14 mouse cellular contexts compared by ENCODE assay signal in genomic region chr4:151962817-151963216, GRCm38 (mm10). TPM values are rescaled to one million over a fixed set of nuclear protein-coding genes. Genes with fewer than 3 reads are reported as not detected.
DNase-seq lines count a peak whose midpoint lies in the region; ATAC-seq and TF ChIP-seq lines count a peak whose summit lies in the region.
"Had no signal": no experiment of that assay in that cellular context is flagged by ENCODE, and none has a peak within 500 bp of the region (broad histone marks: within the 10 kb centered on the region; RNA-seq: fewer than 3 reads in every experiment).

No protein-coding gene starts in this region.

- WGBS in lung, adult 2 months, result 60% methylated on average over 3 of the region's 3 CpGs
- 19% methylated on average over 3 of the region's 3 CpGs for WGBS in liver, embryonic 14.5 days (ENCODE audit: insufficient replicate concordance)
- 29% methylated on average over 3 of the region's 3 CpGs for WGBS in spleen, adult 2 months

- H3K4me2 ChIP-seq in liver, embryonic 14.5 days (ENCODE audit: low read depth), result peak overlapping the region; percentile 43
- H3K4me2 ChIP-seq: neural tube, embryonic 12.5 days had no signal

- TF ChIP-seq EP300 in liver, embryonic 14.5 days (IDR thresholded peaks at IDR 0.05; ENCODE audit: low read depth), result peak; percentile 44

- peak overlapping the region; percentile 44 for H3K9ac ChIP-seq in liver, embryonic 14.5 days (replicated peaks)
- H3K9ac ChIP-seq: neural tube, embryonic 12.5 days had no signal

- no peak overlapping the region for H3K4me3 ChIP-seq in lung, adult 2 months (replicated peaks; ENCODE audit: extremely low read depth, low read depth, low read length)
- H3K4me3 ChIP-seq in bone marrow macrophage, adult 2 months (ENCODE audit: insufficient read depth, low read length), result no peak overlapping the region
- no peak overlapping the region for H3K4me3 ChIP-seq in liver, embryonic 14.5 days (ENCODE audit: insufficient read depth in 1 of 2, low read depth in 2 of 2, low read length in 2 of 2)
- H3K4me3 ChIP-seq in spleen, adult 2 months (ENCODE audit: extremely low read depth, insufficient read depth, insufficient read length), result no peak overlapping the region
- H3K4me3 ChIP-seq: heart, adult 2 months; limb, embryonic 10.5 days; neural tube, embryonic 12.5 days had no signal

- no peaks in the 10 kb centered on the region for H3K9me3 ChIP-seq in liver, embryonic 14.5 days (ENCODE audit: control insufficient read depth, low read length)
- H3K9me3 ChIP-seq: limb, embryonic 10.5 days; neural tube, embryonic 12.5 days had no signal

- peak; percentile 65 for DNase-seq in lung, postnatal 36 days
- DNase-seq in lung, adult 2 months, result no peak
- peak in 2 of 3 experiments; percentile 54 to 61 for DNase-seq in liver, embryonic 14.5 days (ENCODE audit: low read depth in 3 of 3, low spot score in 3 of 3)
- peak in 1 of 2 experiments; percentile 56 for DNase-seq in spleen, adult 2 months (ENCODE audit: low read depth in 1 of 2, low spot score in 2 of 2)
- DNase-seq in kidney, adult 11 months, result no peak
- DNase-seq in ovary, postnatal 14 days (ENCODE audit: low spot score), result no peak
- DNase-seq: cerebellum, adult 2 months; heart, adult 2 months; heart, postnatal 36 days; midbrain, embryonic 14.5 days had no signal

- H3K4me1 ChIP-seq in lung, adult 2 months (ENCODE audit: control insufficient read depth, insufficient read depth, low read length), result no peaks in the 10 kb centered on the region
- H3K4me1 ChIP-seq in bone marrow macrophage, adult 2 months (ENCODE audit: control insufficient read depth, insufficient read depth, low read length), result peaks cover 20% of the 10 kb centered on the region
- peaks cover 52 to 56% of the 10 kb centered on the region in 2 experiments for H3K4me1 ChIP-seq in liver, embryonic 14.5 days (replicated peaks; ENCODE audit: control insufficient read depth in 2 of 2, insufficient read depth in 2 of 2, low read length in 1 of 2)
- H3K4me1 ChIP-seq in spleen, adult 2 months (ENCODE audit: control insufficient read depth, insufficient read depth, insufficient read length), result peaks cover 14% of the 10 kb centered on the region
- H3K4me1 ChIP-seq: limb, embryonic 10.5 days; neural tube, embryonic 12.5 days had no signal

- H3K27ac ChIP-seq in bone marrow macrophage, adult 2 months (ENCODE audit: insufficient read depth, low read depth, low read length), result peak overlapping the region; percentile 53
- H3K27ac ChIP-seq in liver, embryonic 14.5 days, result peak overlapping the region; percentile 99
- peak overlapping the region; percentile 72 for H3K27ac ChIP-seq in spleen, adult 2 months (ENCODE audit: insufficient read depth, low read length)
- H3K27ac ChIP-seq: heart, adult 2 months; limb, embryonic 10.5 days; neural tube, embryonic 12.5 days had no signal

- no peak for TF ChIP-seq CTCF in lung, adult 2 months (IDR thresholded peaks at IDR 0.05; ENCODE audit: insufficient read depth, low read length)
- TF ChIP-seq CTCF in bone marrow macrophage, adult 2 months (IDR thresholded peaks at IDR 0.05; ENCODE audit: low read depth, low read length), result no peak
- TF ChIP-seq CTCF in liver, embryonic 14.5 days (IDR thresholded peaks at IDR 0.05; ENCODE audit: low read depth), result no peak
- TF ChIP-seq CTCF in spleen, adult 2 months (IDR thresholded peaks at IDR 0.05; ENCODE audit: extremely low read depth, insufficient read depth, insufficient read length, insufficient replicate concordance), result no peak

- peaks cover 56% of the 10 kb centered on the region for H3K36me3 ChIP-seq in liver, embryonic 14.5 days (replicated peaks; ENCODE audit: control insufficient read depth, insufficient read depth, low read depth)
- H3K36me3 ChIP-seq in spleen, adult 2 months (ENCODE audit: control insufficient read depth, insufficient read depth, low read length), result peaks cover 6% of the 10 kb centered on the region

- no peaks in the 10 kb centered on the region for H3K27me3 ChIP-seq in liver, embryonic 14.5 days (ENCODE audit: control insufficient read depth, insufficient read depth, low read length)
- H3K27me3 ChIP-seq in spleen, adult 2 months (ENCODE audit: control insufficient read depth, insufficient read depth, low read length), result no peaks in the 10 kb centered on the region
- H3K27me3 ChIP-seq: neural tube, embryonic 12.5 days had no signal

- ATAC-seq in liver, embryonic 14.5 days (ENCODE audit: insufficient read depth), result peak; percentile 32
- ATAC-seq in inflammation-experienced regulatory T-cells, adult 6 months, result no peak

- TF ChIP-seq POLR2A in lung, adult 2 months (IDR thresholded peaks at IDR 0.05; ENCODE audit: borderline replicate concordance, extremely low read depth, low read depth, low read length), result no peak
- no peak for TF ChIP-seq POLR2A in bone marrow macrophage, adult 2 months (IDR thresholded peaks at IDR 0.05; ENCODE audit: borderline replicate concordance, low read depth, low read length)
- TF ChIP-seq POLR2A in spleen, adult 2 months (IDR thresholded peaks at IDR 0.05; ENCODE audit: low read depth, low read length), result no peak

RNA-seq across cellular contexts. Expression of gene Thap3, which starts 26.0 kb away (rescaled TPM):
- 64.2 and 72.5 TPM in 2 replicates for polyA plus RNA-seq in lung, adult 2 months (2012; rRNA removed)
- 29.8 and 33.7 TPM in 2 replicates for polyA plus RNA-seq in bone marrow macrophage, adult 2 months (2012; ENCODE audit: insufficient read depth, insufficient read length, missing spikeins)
- polyA plus RNA-seq in liver, embryonic 14.5 days (2012; rRNA removed), result 4.8 and 5.0 TPM in 2 replicates
- 4.5 and 5.2 TPM in 2 replicates for polyA plus RNA-seq in liver, embryonic 14.5 days (2014; fragmentation: Nextera tagmentation; extraction: Ambion mirVana)
- 46.2 and 53.0 TPM in 2 replicates for polyA plus RNA-seq in spleen, adult 2 months (2012; rRNA removed)
- polyA plus RNA-seq in inflammation-experienced regulatory T-cells, adult 6 months (2017; shearing (Covaris generic)), result 100 to 1,000 TPM; 107 to 167 (median 117) TPM

RNA-seq across cellular contexts. Expression of gene Dnajc11, which starts 29.3 kb away (rescaled TPM):
- polyA plus RNA-seq in lung, adult 2 months (2012; rRNA removed), result 30.8 and 45.8 TPM in 2 replicates
- 42.0 and 43.3 TPM in 2 replicates for polyA plus RNA-seq in bone marrow macrophage, adult 2 months (2012; ENCODE audit: insufficient read depth, insufficient read length, missing spikeins)
- polyA plus RNA-seq in liver, embryonic 14.5 days (2012; rRNA removed), result 32.9 and 34.4 TPM in 2 replicates
- 32.9 and 42.2 TPM in 2 replicates for polyA plus RNA-seq in liver, embryonic 14.5 days (2014; fragmentation: Nextera tagmentation; extraction: Ambion mirVana)
- polyA plus RNA-seq in spleen, adult 2 months (2012; rRNA removed), result 31.6 and 40.9 TPM in 2 replicates
- polyA plus RNA-seq in inflammation-experienced regulatory T-cells, adult 6 months (2017; shearing (Covaris generic)), result 10 to 100 TPM; 28.1 to 33.8 (median 33.5) TPM

RNA-seq across cellular contexts. Expression of gene Phf13, which starts 33.2 kb away (rescaled TPM):
- 8.9 TPM in 2 replicates for polyA plus RNA-seq in lung, adult 2 months (2012; rRNA removed)
- 10.1 and 11.0 TPM in 2 replicates for polyA plus RNA-seq in bone marrow macrophage, adult 2 months (2012; ENCODE audit: insufficient read depth, insufficient read length, missing spikeins)
- polyA plus RNA-seq in liver, embryonic 14.5 days (2012; rRNA removed), result 2.8 and 2.9 TPM in 2 replicates
- polyA plus RNA-seq in liver, embryonic 14.5 days (2014; fragmentation: Nextera tagmentation; extraction: Ambion mirVana), result 3.7 and 5.2 TPM in 2 replicates
- polyA plus RNA-seq in spleen, adult 2 months (2012; rRNA removed), result 3.8 and 4.2 TPM in 2 replicates
- 1 to 10 TPM; 3.2 to 4.6 (median 4.2) TPM for polyA plus RNA-seq in inflammation-experienced regulatory T-cells, adult 6 months (2017; shearing (Covaris generic))

RNA-seq across cellular contexts. Expression of gene Klhl21, which starts 45.8 kb away (rescaled TPM):
- 43.6 and 48.6 TPM in 2 replicates for polyA plus RNA-seq in lung, adult 2 months (2012; rRNA removed)
- polyA plus RNA-seq in bone marrow macrophage, adult 2 months (2012; ENCODE audit: insufficient read depth, insufficient read length, missing spikeins), result 11.7 and 13.3 TPM in 2 replicates
- polyA plus RNA-seq in liver, embryonic 14.5 days (2012; rRNA removed), result 4.4 and 5.3 TPM in 2 replicates
- 2.3 and 2.8 TPM in 2 replicates for polyA plus RNA-seq in liver, embryonic 14.5 days (2014; fragmentation: Nextera tagmentation; extraction: Ambion mirVana)
- polyA plus RNA-seq in spleen, adult 2 months (2012; rRNA removed), result 20.1 and 28.4 TPM in 2 replicates
- polyA plus RNA-seq in inflammation-experienced regulatory T-cells, adult 6 months (2017; shearing (Covaris generic)), result 1 to 10 TPM; 3.0 to 4.2 (median 3.6) TPM

Comparison
In these comparisons a context has a peak if more than half of its experiments do, and no peak if none do; other contexts are left out.
1. DNase-seq: peak in lung, postnatal 36 days (single experiment) and liver, embryonic 14.5 days (2 of 3); none in lung, adult 2 months (single experiment), kidney, adult 11 months (single experiment) and ovary, postnatal 14 days (single experiment).
2. Peak in every context shown above with its lines, with median percentiles within 50 percentile points of each other: H3K27ac ChIP-seq.